Mouse (Mus musculus): ENCODE measurements around the gene Nemp1. TPM values are rescaled to one million over a fixed set of nuclear protein-coding genes. Genes with fewer than 3 reads are reported as not detected.
"Not testable (repeated sequence)": the region's sequence is repeated elsewhere in the genome, so short reads cannot be mapped to it uniquely, and the experiment has no call there.

Nemp1 gene
- total RNA-seq, 1 experiment: 23.6 TPM

GRCm38 (mm10) chr10:127643553-127644238 lies 23.0 kb upstream of the Nemp1 start:
- in situ Hi-C loops (cut with MboI; ENCODE audit: low sequenced_read_pairs in 2 of 2, unreplicated experiment in 2 of 2): no loop called here

GRCm38 (mm10) chr10:127645791-127646190 lies 20.9 kb upstream of the Nemp1 start:
- DNase-seq (ENCODE audit: low read depth, low spot score): no peak

More at GRCm38 (mm10) chr10:127643553-127644238, 23.0 kb upstream of the Nemp1 start:
- TF ChIP-seq MAFK (IDR thresholded peaks at IDR 0.05; ENCODE audit: insufficient read depth, low read depth, low read length) (no peak), HCFC1 (IDR thresholded peaks at IDR 0.05; ENCODE audit: borderline replicate concordance, insufficient read depth, low read length) (no peak), ZNF384 (IDR thresholded peaks at IDR 0.05; ENCODE audit: low read depth, low read length) (no peak), ZC3H11A (IDR thresholded peaks at IDR 0.05; ENCODE audit: borderline replicate concordance, low read depth, low read length) (no peak), CHD2 (IDR thresholded peaks at IDR 0.05; ENCODE audit: low read depth, low read length) (no peak)
- H3K4me1 ChIP-seq (ENCODE audit: control insufficient read depth in 2 of 2, insufficient read depth in 2 of 2, low read length in 2 of 2, poor library complexity in 1 of 2): peaks cover 0 to 14% of the 10 kb centered on the region in 2 experiments; a peak in 2 of 4 replicates
- no peak for DNase-seq (ENCODE audit: low read depth, low spot score)
- peak overlapping the region; percentile 59 for H3K9ac ChIP-seq (ENCODE audit: insufficient read depth, low read depth, low read length, poor library complexity, severe bottlenecking)
- H3K4me3 ChIP-seq (ENCODE audit: insufficient read depth in 1 of 2, low read depth in 1 of 2, low read length in 2 of 2, poor library complexity in 1 of 2, severe bottlenecking in 1 of 2): peak overlapping the region; percentile 70 to 80
- no peaks in the 10 kb centered on the region for H3K9me3 ChIP-seq (ENCODE audit: control insufficient read depth, insufficient read depth, low read depth, low read length)
- no peaks in the 10 kb centered on the region for H3K36me3 ChIP-seq (ENCODE audit: control insufficient read depth, insufficient read depth, low read length, poor library complexity, severe bottlenecking)
- no peak overlapping the region for H3K27ac ChIP-seq (ENCODE audit: insufficient read depth, low read depth, low read length, poor library complexity, severe bottlenecking)

GRCm38 (mm10) chr10:127652906-127653638 lies 13.6 kb upstream of the Nemp1 start:
- Histone ChIP-seq H3K9me3 (ENCODE audit: control insufficient read depth, insufficient read depth, low read depth, low read length) (no peaks in the 10 kb centered on the region), H3K4me1 (ENCODE audit: control insufficient read depth in 2 of 2, insufficient read depth in 2 of 2, low read length in 2 of 2, poor library complexity in 1 of 2) (peaks cover 0 to 11% of the 10 kb centered on the region in 2 experiments; a peak in 1 of 4 replicates), H3K36me3 (ENCODE audit: control insufficient read depth, insufficient read depth, low read length, poor library complexity, severe bottlenecking) (no peaks in the 10 kb centered on the region), H3K9ac (ENCODE audit: insufficient read depth, low read depth, low read length, poor library complexity, severe bottlenecking) (peak overlapping the region; percentile 77; the same call in 1 of the 2 replicates), H3K27ac (ENCODE audit: insufficient read depth, low read depth, low read length, poor library complexity, severe bottlenecking) (peak overlapping the region; percentile 35; the same call in 1 of the 2 replicates), H3K4me3 (ENCODE audit: insufficient read depth in 1 of 2, low read depth in 1 of 2, low read length in 2 of 2, poor library complexity in 1 of 2, severe bottlenecking in 1 of 2) (peak overlapping the region; percentile 49 to 68)
- DNase-seq (ENCODE audit: low read depth, low spot score): no peak
- TF ChIP-seq ZC3H11A (IDR thresholded peaks at IDR 0.05; ENCODE audit: borderline replicate concordance, low read depth, low read length) (no peak), HCFC1 (IDR thresholded peaks at IDR 0.05; ENCODE audit: borderline replicate concordance, insufficient read depth, low read length) (0 out of 2 replicates have a peak, but pooled peaks have one; percentile 33)
- in situ Hi-C loops (cut with MboI; ENCODE audit: low sequenced_read_pairs in 2 of 2, unreplicated experiment in 2 of 2): no loop called here

More at GRCm38 (mm10) chr10:127645791-127646190, 20.9 kb upstream of the Nemp1 start:
- Histone ChIP-seq H3K27ac (ENCODE audit: insufficient read depth, low read depth, low read length, poor library complexity, severe bottlenecking) (no peak overlapping the region), H3K9me3 (ENCODE audit: control insufficient read depth, insufficient read depth, low read depth, low read length) (no peaks in the 10 kb centered on the region), H3K36me3 (ENCODE audit: control insufficient read depth, insufficient read depth, low read length, poor library complexity, severe bottlenecking) (no peaks in the 10 kb centered on the region), H3K4me1 (ENCODE audit: control insufficient read depth in 2 of 2, insufficient read depth in 2 of 2, low read length in 2 of 2, poor library complexity in 1 of 2) (peaks cover 0 to 14% of the 10 kb centered on the region in 2 experiments; a peak in 2 of 4 replicates), H3K4me3 (ENCODE audit: insufficient read depth in 1 of 2, low read depth in 1 of 2, low read length in 2 of 2, poor library complexity in 1 of 2, severe bottlenecking in 1 of 2) (no peak overlapping the region), H3K9ac (ENCODE audit: insufficient read depth, low read depth, low read length, poor library complexity, severe bottlenecking) (no peak overlapping the region)
- no peak for TF ChIP-seq MAFK (IDR thresholded peaks at IDR 0.05; ENCODE audit: insufficient read depth, low read depth, low read length)
- no peak for TF ChIP-seq ZNF384 (IDR thresholded peaks at IDR 0.05; ENCODE audit: low read depth, low read length)
- TF ChIP-seq CHD2 (IDR thresholded peaks at IDR 0.05; ENCODE audit: low read depth, low read length): no peak
- no peak for TF ChIP-seq HCFC1 (IDR thresholded peaks at IDR 0.05; ENCODE audit: borderline replicate concordance, insufficient read depth, low read length)
- TF ChIP-seq ZC3H11A (IDR thresholded peaks at IDR 0.05; ENCODE audit: borderline replicate concordance, low read depth, low read length): no peak
- in situ Hi-C loops (cut with MboI; ENCODE audit: low sequenced_read_pairs in 2 of 2, unreplicated experiment in 2 of 2): no loop called here

GRCm38 (mm10) chr10:127654970-127655579 lies 11.6 kb upstream of the Nemp1 start:
- Histone ChIP-seq H3K4me1 (ENCODE audit: control insufficient read depth in 2 of 2, insufficient read depth in 2 of 2, low read length in 2 of 2, poor library complexity in 1 of 2) (peaks cover 0 to 15% of the 10 kb centered on the region in 2 experiments; a peak in 1 of 4 replicates), H3K9ac (ENCODE audit: insufficient read depth, low read depth, low read length, poor library complexity, severe bottlenecking) (no peak overlapping the region), H3K36me3 (ENCODE audit: control insufficient read depth, insufficient read depth, low read length, poor library complexity, severe bottlenecking) (peaks cover 8% of the 10 kb centered on the region), H3K4me3 (ENCODE audit: insufficient read depth in 1 of 2, low read depth in 1 of 2, low read length in 2 of 2, poor library complexity in 1 of 2, severe bottlenecking in 1 of 2) (no peak overlapping the region), H3K9me3 (ENCODE audit: control insufficient read depth, insufficient read depth, low read depth, low read length) (no peaks in the 10 kb centered on the region), H3K27ac (ENCODE audit: insufficient read depth, low read depth, low read length, poor library complexity, severe bottlenecking) (no peak overlapping the region)
- DNase-seq (ENCODE audit: low read depth, low spot score): no peak
- in situ Hi-C loops (cut with MboI; ENCODE audit: low sequenced_read_pairs in 2 of 2, unreplicated experiment in 2 of 2): no loop called here
- TF ChIP-seq ZC3H11A (IDR thresholded peaks at IDR 0.05; ENCODE audit: borderline replicate concordance, low read depth, low read length) (no peak), MAFK (IDR thresholded peaks at IDR 0.05; ENCODE audit: insufficient read depth, low read depth, low read length) (no peak), CHD2 (IDR thresholded peaks at IDR 0.05; ENCODE audit: low read depth, low read length) (no peak), HCFC1 (IDR thresholded peaks at IDR 0.05; ENCODE audit: borderline replicate concordance, insufficient read depth, low read length) (no peak), ZNF384 (IDR thresholded peaks at IDR 0.05; ENCODE audit: low read depth, low read length) (no peak)

GRCm38 (mm10) chr10:127657617-127658016 lies 9.1 kb upstream of the Nemp1 start:
- H3K27ac ChIP-seq (ENCODE audit: insufficient read depth, low read depth, low read length, poor library complexity, severe bottlenecking); in situ Hi-C loops (cut with MboI; ENCODE audit: low sequenced_read_pairs in 2 of 2, unreplicated experiment in 2 of 2); H3K36me3 ChIP-seq (ENCODE audit: control insufficient read depth, insufficient read depth, low read length, poor library complexity, severe bottlenecking); DNase-seq (ENCODE audit: low read depth, low spot score); H3K9me3 ChIP-seq (ENCODE audit: control insufficient read depth, insufficient read depth, low read depth, low read length): not testable (repeated sequence)
- Histone ChIP-seq H3K4me1 (ENCODE audit: control insufficient read depth in 2 of 2, insufficient read depth in 2 of 2, low read length in 2 of 2, poor library complexity in 1 of 2) (peaks cover 0 to 22% of the 10 kb centered on the region in 2 experiments; a peak in 2 of 4 replicates), H3K4me3 (ENCODE audit: insufficient read depth in 1 of 2, low read depth in 1 of 2, low read length in 2 of 2, poor library complexity in 1 of 2, severe bottlenecking in 1 of 2) (peak overlapping the region; percentile 71 to 93), H3K9ac (ENCODE audit: insufficient read depth, low read depth, low read length, poor library complexity, severe bottlenecking) (peak overlapping the region; percentile 49; the same call in 1 of the 2 replicates)
